Mouse (Mus musculus) naive thymus-derived CD4-positive, alpha-beta T cell, adult 5 months (primary cell): ENCODE measurements around the gene Gosr2. TPM values are rescaled to one million over a fixed set of nuclear protein-coding genes. Genes with fewer than 3 reads are reported as not detected.

Source experiments
- polyA plus RNA-seq: library from polyadenylated mRNA; unstranded; fragments of 100-300 nt; shearing (Covaris generic); gene quantifications from one replicate; pipeline ENCODE4 v1.2.1, GENCODE M21; 2017

Gene Gosr2
- 93.0 TPM for polyA plus RNA-seq

DNA sequence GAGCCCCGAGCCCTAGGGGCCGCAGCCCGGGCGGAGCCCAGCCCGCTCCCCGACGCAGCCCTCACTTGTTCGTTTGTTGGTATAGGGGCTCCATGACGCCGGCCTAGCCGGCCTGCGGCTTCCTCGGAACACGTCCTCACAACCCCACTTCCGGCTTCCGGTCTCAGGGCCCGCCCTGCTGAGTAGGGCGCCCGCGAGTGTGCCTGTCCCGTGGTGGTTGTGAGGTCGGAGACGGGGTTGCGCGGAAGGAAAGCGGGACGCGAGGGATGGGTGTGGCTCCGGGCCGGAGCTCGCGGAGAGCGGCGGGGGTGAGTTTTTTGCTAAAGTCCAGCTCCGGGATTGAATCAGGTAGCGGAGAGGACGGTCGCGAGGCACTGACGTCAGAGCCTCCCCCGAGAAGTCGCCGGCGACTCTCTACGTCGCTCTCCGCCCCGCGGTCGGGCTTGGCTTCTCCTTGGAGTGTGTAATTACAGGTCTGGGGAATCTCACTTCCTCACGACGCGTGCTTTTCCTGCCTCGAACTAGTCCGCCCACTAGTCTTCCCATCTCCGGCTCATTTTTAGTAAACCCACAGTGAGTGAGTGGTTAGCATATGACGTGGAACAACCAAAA is at the start of gene Gosr2:
TSS of gene Gosr2 (minus strand) at position 334 of the 612 bp plus-strand sequence.

DNA sequence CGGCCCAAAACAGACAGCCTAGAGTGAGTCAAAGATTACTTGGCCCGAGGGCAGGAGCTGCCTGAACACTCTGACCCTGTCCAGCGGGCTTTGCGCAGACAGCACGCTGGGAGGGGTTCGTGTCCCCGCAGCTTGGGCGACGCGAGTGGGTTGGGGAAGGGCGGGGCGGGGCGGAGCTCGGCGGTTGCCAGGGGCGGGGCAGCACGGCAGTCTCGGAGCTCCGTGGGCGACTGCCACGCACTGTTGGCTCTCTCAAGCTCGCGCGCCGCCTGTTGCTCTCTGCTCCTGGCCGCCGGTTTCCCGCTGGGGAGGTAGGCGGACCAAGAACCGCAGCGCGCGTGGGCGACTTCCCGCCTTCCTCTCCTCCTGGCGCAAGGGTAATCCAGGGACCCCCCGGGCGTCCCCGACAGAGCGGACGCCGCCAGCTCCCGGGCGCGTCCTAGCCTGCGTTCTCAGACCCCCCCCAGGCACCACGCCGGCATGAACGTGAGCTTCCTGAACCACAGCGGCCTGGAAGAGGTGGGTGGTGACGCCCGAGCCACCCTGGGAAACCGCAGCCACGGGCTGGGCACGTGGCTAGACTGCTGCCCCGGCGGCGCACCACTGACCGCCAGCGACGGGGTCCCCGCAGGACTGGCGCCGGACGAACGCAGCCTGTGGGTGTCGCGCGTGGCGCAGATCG is 48.3 kb downstream of the Gosr2 start, which contains the start of gene Rprml:
TSS of gene Rprml (plus strand) at position 270 of the 682 bp plus-strand sequence.

DNA sequence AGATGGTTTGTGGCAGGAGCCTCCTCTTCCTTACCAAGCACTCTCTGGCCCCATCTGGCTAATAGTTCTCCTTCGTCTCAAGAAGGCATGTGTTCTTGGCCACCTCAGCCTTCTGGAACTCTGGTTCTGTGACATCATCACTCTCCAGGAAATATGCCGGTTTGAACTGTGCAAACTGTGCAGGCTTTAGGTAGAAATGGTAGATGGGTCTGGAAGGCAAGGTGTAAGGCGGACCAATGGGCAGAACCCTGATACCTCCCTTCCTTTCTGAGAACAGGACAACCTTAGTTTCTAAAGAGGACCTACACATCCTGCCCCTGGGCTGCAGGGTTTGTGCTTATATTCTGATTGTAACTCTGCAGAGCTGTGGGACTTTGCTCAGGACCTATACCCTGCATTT is 58.9 kb downstream of the Gosr2 start, which contains the start of gene Lyzl6:
TSS of gene Lyzl6 (minus strand) at position 101 of the 400 bp plus-strand sequence.

Other genes with a start within 250 kb of the Gosr2 start
- not detected for gene Lrrc37a, start 193.3 kb downstream of the Gosr2 start, polyA plus RNA-seq
- not detected for gene Gm884, start 76.8 kb downstream of the Gosr2 start, polyA plus RNA-seq
- gene Lyzl6, start 59.0 kb downstream of the Gosr2 start, polyA plus RNA-seq = not detected
- not detected for gene Rprml, start 48.3 kb downstream of the Gosr2 start, polyA plus RNA-seq
- gene Wnt9b, start 51.9 kb upstream of the Gosr2 start, polyA plus RNA-seq = not detected
- gene Wnt3, start 76.3 kb upstream of the Gosr2 start, polyA plus RNA-seq = 0.34 TPM